Mouse (Mus musculus) common myeloid progenitor, adult 5-6 weeks (primary cell): ENCODE data around the gene Csrp1. TPM values are rescaled to one million over a fixed set of nuclear protein-coding genes. Genes with fewer than 3 reads are reported as not detected.
A peak's percentile ranks its signal among the peaks of the same experiment; 100 is the strongest.

Source experiments
- ATAC-seq: replicated peaks from 2 replicates; pipeline ENCODE4 v1.8.0; 2016; ENCODE audit warnings: low read depth, mild to moderate bottlenecking, moderate TSS enrichment, inconsistent platforms; ENCODE audit not compliant: poor library complexity, severe bottlenecking
- total RNA-seq: library from RNA; stranded (forward); fragments of 200-1000, 187-1606 nt; gene quantifications from 2 replicates; pipeline ENCODE4 v1.2.3, GENCODE M21; 2017

Gene Csrp1
- total RNA-seq, 1 experiment from 2014 or later = 170 TPM

GRCm38 (mm10) chr1:135798492-135798891, 78.6 kb downstream of the Csrp1 start:
- no peak for ATAC-seq

GRCm38 (mm10) chr1:135799109-135799627, 79.3 kb downstream of the Csrp1 start:
- ATAC-seq = no peak

- peak; percentile 28; the same call in 1 of the 2 replicates for ATAC-seq
These were observed 80.5 kb downstream of the Csrp1 start for GRCm38 (mm10) chr1:135800192-135800950.

Other genes with a start within 250 kb of the Csrp1 start
- gene Nav1, start 112.8 kb upstream of the Csrp1 start, total RNA-seq = 6.2 and 7.7 TPM in 2 replicates
- gene Phlda3, start 46.1 kb downstream of the Csrp1 start, total RNA-seq = 1.6 and 2.2 TPM in 2 replicates
- not detected in 2 replicates for gene Tnni1, start 59.4 kb downstream of the Csrp1 start, total RNA-seq
- gene Lad1, start 98.5 kb downstream of the Csrp1 start, total RNA-seq = not detected in 2 replicates
- not detected in 2 replicates for gene Tnnt2, start 116.3 kb downstream of the Csrp1 start, total RNA-seq
- gene Pkp1, start 199.1 kb downstream of the Csrp1 start, total RNA-seq = not detected in 2 replicates